Mouse (Mus musculus) CH12.LX (cell line): ENCODE data around the gene H1fx.

Experiments used
- CTCF ChIP-seq, 2 experiments: IDR thresholded peaks in 1 of 2; conservative IDR thresholded peaks in 1 of 2; 2 replicates each; pipeline ENCODE4 v1.5.1; 2011 to 2012; ENCODE audit warnings: low read depth in 2 of 2, low read length in 2 of 2, improper control_type of control experiment in 1 of 2, inconsistent platforms in 1 of 2, mild to moderate bottlenecking in 1 of 2, moderate library complexity in 1 of 2
- HCFC1 ChIP-seq: IDR thresholded peaks from 2 replicates; pipeline ENCODE4 v1.6.1; 2012; ENCODE audit warnings: low read depth, mild to moderate bottlenecking, inconsistent platforms, low read length, improper control_type of control experiment
- MAX ChIP-seq: IDR thresholded peaks from 2 replicates; pipeline ENCODE4 v1.6.1; 2011; ENCODE audit warnings: low read length, improper control_type of control experiment
- ZNF384 ChIP-seq: IDR thresholded peaks from 2 replicates; pipeline ENCODE4 v1.6.1; 2012; ENCODE audit warnings: low read depth, low read length, improper control_type of control experiment, inconsistent platforms

- TF ChIP-seq CTCF (conservative IDR thresholded peaks at IDR 0.05 in 1 of 2, IDR thresholded peaks at IDR 0.05 in 1 of 2; ENCODE audit: low read depth in 2 of 2, low read length in 2 of 2): no peak
- no peak for TF ChIP-seq HCFC1
- no peak for TF ChIP-seq ZNF384
- TF ChIP-seq MAX: no peak
These were observed 1.1 kb upstream of the H1fx start for GRCm38 (mm10) chr6:87982506-87982905.
